Mouse (Mus musculus): ENCODE measurements around the gene Pdlim1. TPM values are rescaled to one million over a fixed set of nuclear protein-coding genes. Genes with fewer than 3 reads are reported as not detected.

Gene Pdlim1
- polyA plus RNA-seq, 1 experiment from 2014 or later: 94.6 TPM

- H3K4me3 ChIP-seq (ENCODE audit: low read depth, low read length): no peak overlapping the region
- no peaks in the 10 kb centered on the region for H3K4me1 ChIP-seq (replicated peaks; ENCODE audit: control insufficient read depth, insufficient read depth, low read length)
- no peak for DNase-seq (ENCODE audit: low spot score)
- no peak overlapping the region for H3K9ac ChIP-seq (ENCODE audit: low read depth, low read length)
- no peak for ATAC-seq (ENCODE audit: low FRiP score)
- H3K27me3 ChIP-seq (ENCODE audit: control insufficient read depth, insufficient read depth, low read length): no peaks in the 10 kb centered on the region
- no peaks in the 10 kb centered on the region for H3K36me3 ChIP-seq (ENCODE audit: control insufficient read depth, insufficient read depth, low read length)
- no peak overlapping the region for H3K4me2 ChIP-seq (replicated peaks; ENCODE audit: low read depth, low read length)
- 59% methylated on average over 1 of the region's 1 CpGs for WGBS
- H3K27ac ChIP-seq (ENCODE audit: low read depth, low read length): no peak overlapping the region
- no peaks in the 10 kb centered on the region for H3K9me3 ChIP-seq (ENCODE audit: control insufficient read depth, low read length)
These were observed 22.6 kb upstream of the Pdlim1 start for GRCm38 (mm10) chr19:40294231-40294630.

- Histone ChIP-seq H3K27me3 (ENCODE audit: control insufficient read depth, insufficient read depth, low read length) (no peaks in the 10 kb centered on the region), H3K9ac (ENCODE audit: low read depth, low read length) (no peak overlapping the region), H3K27ac (ENCODE audit: low read depth, low read length) (no peak overlapping the region), H3K36me3 (ENCODE audit: control insufficient read depth, insufficient read depth, low read length) (no peaks in the 10 kb centered on the region), H3K4me1 (replicated peaks; ENCODE audit: control insufficient read depth, insufficient read depth, low read length) (no peaks in the 10 kb centered on the region), H3K4me3 (ENCODE audit: low read depth, low read length) (no peak overlapping the region), H3K4me2 (replicated peaks; ENCODE audit: low read depth, low read length) (no peak overlapping the region), H3K9me3 (ENCODE audit: control insufficient read depth, low read length) (no peaks in the 10 kb centered on the region)
- WGBS: 97% methylated on average over 6 of the region's 6 CpGs
- no peak for DNase-seq (ENCODE audit: low spot score)
- ATAC-seq (ENCODE audit: low FRiP score): no peak
These were observed 22.1 kb upstream of the Pdlim1 start for GRCm38 (mm10) chr19:40293791-40294190.

GRCm38 (mm10) chr19:40290099-40290724 lies 18.6 kb upstream of the Pdlim1 start:
- H3K27me3 ChIP-seq (ENCODE audit: control insufficient read depth, insufficient read depth, low read length): no peaks in the 10 kb centered on the region
- no peak for DNase-seq (ENCODE audit: low spot score)
- H3K4me3 ChIP-seq (ENCODE audit: low read depth, low read length): no peak overlapping the region
- no peaks in the 10 kb centered on the region for H3K4me1 ChIP-seq (replicated peaks; ENCODE audit: control insufficient read depth, insufficient read depth, low read length)
- 87% methylated on average over 6 of the region's 6 CpGs for WGBS
- H3K9ac ChIP-seq (ENCODE audit: low read depth, low read length): no peak overlapping the region
- ATAC-seq (ENCODE audit: low FRiP score): no peak
- H3K27ac ChIP-seq (ENCODE audit: low read depth, low read length): no peak overlapping the region
- no peaks in the 10 kb centered on the region for H3K9me3 ChIP-seq (ENCODE audit: control insufficient read depth, low read length)
- H3K4me2 ChIP-seq (replicated peaks; ENCODE audit: low read depth, low read length): no peak overlapping the region
- no peaks in the 10 kb centered on the region for H3K36me3 ChIP-seq (ENCODE audit: control insufficient read depth, insufficient read depth, low read length)

- 93% methylated on average over 9 of the region's 9 CpGs for WGBS
- Histone ChIP-seq H3K36me3 (ENCODE audit: control insufficient read depth, insufficient read depth, low read length) (no peaks in the 10 kb centered on the region), H3K27ac (ENCODE audit: low read depth, low read length) (no peak overlapping the region), H3K27me3 (ENCODE audit: control insufficient read depth, insufficient read depth, low read length) (no peaks in the 10 kb centered on the region), H3K4me3 (ENCODE audit: low read depth, low read length) (no peak overlapping the region), H3K9me3 (ENCODE audit: control insufficient read depth, low read length) (no peaks in the 10 kb centered on the region), H3K4me1 (replicated peaks; ENCODE audit: control insufficient read depth, insufficient read depth, low read length) (no peaks in the 10 kb centered on the region), H3K9ac (ENCODE audit: low read depth, low read length) (no peak overlapping the region), H3K4me2 (replicated peaks; ENCODE audit: low read depth, low read length) (no peak overlapping the region)
- DNase-seq (ENCODE audit: low spot score): no peak
- no peak for ATAC-seq (ENCODE audit: low FRiP score)
These were observed 16.8 kb upstream of the Pdlim1 start for GRCm38 (mm10) chr19:40288415-40288814.

- H3K36me3 ChIP-seq (ENCODE audit: control insufficient read depth, insufficient read depth, low read length): no peaks in the 10 kb centered on the region
- no peak for DNase-seq (ENCODE audit: low spot score)
- WGBS: 84% methylated on average over 2 of the region's 2 CpGs
These were observed 13.1 kb upstream of the Pdlim1 start for GRCm38 (mm10) chr19:40284704-40285103.

GRCm38 (mm10) chr19:40283415-40283814 lies 11.8 kb upstream of the Pdlim1 start:
- no peak for ATAC-seq (ENCODE audit: low FRiP score)
- WGBS: 58% methylated on average over 2 of the region's 2 CpGs
- H3K9me3 ChIP-seq (ENCODE audit: control insufficient read depth, low read length): no peaks in the 10 kb centered on the region
- no peaks in the 10 kb centered on the region for H3K36me3 ChIP-seq (ENCODE audit: control insufficient read depth, insufficient read depth, low read length)
- no peaks in the 10 kb centered on the region for H3K4me1 ChIP-seq (replicated peaks; ENCODE audit: control insufficient read depth, insufficient read depth, low read length)
- H3K27me3 ChIP-seq (ENCODE audit: control insufficient read depth, insufficient read depth, low read length): no peaks in the 10 kb centered on the region
- no peak for DNase-seq (ENCODE audit: low spot score)
- H3K27ac ChIP-seq (ENCODE audit: low read depth, low read length): no peak overlapping the region
- no peak overlapping the region for H3K4me3 ChIP-seq (ENCODE audit: low read depth, low read length)
- no peak overlapping the region for H3K9ac ChIP-seq (ENCODE audit: low read depth, low read length)
- H3K4me2 ChIP-seq (replicated peaks; ENCODE audit: low read depth, low read length): no peak overlapping the region

More at GRCm38 (mm10) chr19:40284704-40285103, 13.1 kb upstream of the Pdlim1 start:
- H3K9ac ChIP-seq (ENCODE audit: low read depth, low read length): no peak overlapping the region
- no peaks in the 10 kb centered on the region for H3K9me3 ChIP-seq (ENCODE audit: control insufficient read depth, low read length)
- H3K27ac ChIP-seq (ENCODE audit: low read depth, low read length): no peak overlapping the region
- H3K4me3 ChIP-seq (ENCODE audit: low read depth, low read length): no peak overlapping the region
- no peaks in the 10 kb centered on the region for H3K4me1 ChIP-seq (replicated peaks; ENCODE audit: control insufficient read depth, insufficient read depth, low read length)
- H3K4me2 ChIP-seq (replicated peaks; ENCODE audit: low read depth, low read length): no peak overlapping the region
- no peaks in the 10 kb centered on the region for H3K27me3 ChIP-seq (ENCODE audit: control insufficient read depth, insufficient read depth, low read length)
- no peak for ATAC-seq (ENCODE audit: low FRiP score)

GRCm38 (mm10) chr19:40278372-40279023 lies 6.9 kb upstream of the Pdlim1 start:
- Histone ChIP-seq H3K9ac (ENCODE audit: low read depth, low read length) (no peak overlapping the region), H3K27ac (ENCODE audit: low read depth, low read length) (no peak overlapping the region), H3K27me3 (ENCODE audit: control insufficient read depth, insufficient read depth, low read length) (no peaks in the 10 kb centered on the region), H3K4me3 (ENCODE audit: low read depth, low read length) (no peak overlapping the region), H3K4me2 (replicated peaks; ENCODE audit: low read depth, low read length) (no peak overlapping the region), H3K4me1 (replicated peaks; ENCODE audit: control insufficient read depth, insufficient read depth, low read length) (no peaks in the 10 kb centered on the region), H3K36me3 (ENCODE audit: control insufficient read depth, insufficient read depth, low read length) (no peaks in the 10 kb centered on the region), H3K9me3 (ENCODE audit: control insufficient read depth, low read length) (no peaks in the 10 kb centered on the region)
- ATAC-seq (ENCODE audit: low FRiP score): no peak
- DNase-seq (ENCODE audit: low spot score): no peak
- WGBS: 89% methylated on average over 8 of the region's 8 CpGs

GRCm38 (mm10) chr19:40277494-40277893 lies 5.9 kb upstream of the Pdlim1 start:
- H3K4me3 ChIP-seq (ENCODE audit: low read depth, low read length): no peak overlapping the region
- DNase-seq (ENCODE audit: low spot score) (no peak), ATAC-seq (ENCODE audit: low FRiP score) (no peak)
- no peaks in the 10 kb centered on the region for H3K36me3 ChIP-seq (ENCODE audit: control insufficient read depth, insufficient read depth, low read length)
- H3K9me3 ChIP-seq (ENCODE audit: control insufficient read depth, low read length): no peaks in the 10 kb centered on the region
- no peak overlapping the region for H3K9ac ChIP-seq (ENCODE audit: low read depth, low read length)
- H3K4me1 ChIP-seq (replicated peaks; ENCODE audit: control insufficient read depth, insufficient read depth, low read length): no peaks in the 10 kb centered on the region
- WGBS: 92% methylated on average over 8 of the region's 8 CpGs
- no peak overlapping the region for H3K27ac ChIP-seq (ENCODE audit: low read depth, low read length)
- H3K4me2 ChIP-seq (replicated peaks; ENCODE audit: low read depth, low read length): no peak overlapping the region
- H3K27me3 ChIP-seq (ENCODE audit: control insufficient read depth, insufficient read depth, low read length): no peaks in the 10 kb centered on the region; the same call in 1 of the 2 replicates
